Mouse (Mus musculus): ENCODE results near the gene Nckap5. TPM values are rescaled to one million over a fixed set of nuclear protein-coding genes. Genes with fewer than 3 reads are reported as not detected.

Nckap5 gene
- polyA plus RNA-seq, 1 experiment, result not detected

DNA sequence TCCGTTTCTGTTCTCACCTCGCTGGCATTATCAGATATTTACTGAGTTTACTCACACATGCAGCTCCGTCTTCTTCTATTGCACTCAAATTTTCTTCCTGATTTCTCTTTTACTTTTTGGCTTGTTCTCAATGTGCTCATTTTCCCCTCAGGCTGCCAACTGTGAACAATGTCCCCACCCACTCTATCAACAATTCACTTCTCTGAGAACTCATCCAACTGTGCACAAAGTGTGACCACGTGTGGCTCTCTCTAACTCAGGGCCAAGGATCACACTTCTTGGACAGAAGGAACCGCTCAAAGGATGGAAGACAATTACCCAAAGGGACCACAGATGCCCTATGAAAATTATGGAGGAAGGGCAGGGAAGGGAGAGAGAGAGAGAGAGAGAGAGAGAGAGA, 707.5 kb downstream of the Nckap5 start:
- no peak for TF ChIP-seq GATA1 (IDR thresholded peaks at IDR 0.05; ENCODE audit: low read length)

DNA sequence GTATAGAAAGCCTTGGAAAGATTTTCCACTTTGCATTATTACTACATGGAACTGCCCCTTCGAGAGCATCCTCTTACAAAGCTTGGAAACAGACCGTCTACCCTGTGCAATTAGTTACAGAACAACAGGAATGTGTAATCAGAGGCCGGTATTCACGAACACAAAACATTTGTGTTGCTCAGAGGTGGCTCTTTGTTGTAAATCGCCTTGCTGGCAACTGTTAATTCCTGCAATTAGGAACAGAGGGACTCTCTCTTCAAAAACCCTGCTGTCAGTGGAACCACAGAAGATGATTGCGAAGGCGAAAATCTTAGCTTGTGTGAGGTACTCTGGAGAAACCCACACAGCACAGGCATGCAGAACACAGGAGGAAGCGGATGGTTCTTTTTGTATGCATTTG, 710.1 kb downstream of the Nckap5 start:
- no peak for TF ChIP-seq GATA1 (IDR thresholded peaks at IDR 0.05; ENCODE audit: low read length)

DNA sequence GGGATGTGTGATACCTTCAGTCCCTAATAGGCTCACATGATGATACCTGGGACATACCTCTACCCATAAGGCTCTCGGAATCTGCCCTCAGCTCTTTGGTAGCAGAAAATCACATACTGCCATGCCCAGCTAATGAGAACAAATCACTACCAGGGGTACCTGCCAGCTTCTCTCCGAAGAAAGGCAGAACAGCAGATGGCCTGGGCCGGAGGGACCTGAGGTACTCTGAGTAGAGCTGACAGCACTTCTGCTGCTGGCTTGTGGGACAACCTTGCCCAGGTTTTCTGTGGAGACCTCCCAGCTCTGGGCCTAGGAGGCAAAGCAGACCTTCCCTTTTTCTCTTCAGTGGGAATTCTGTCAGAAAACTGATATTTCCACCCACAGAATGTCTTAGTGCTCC, 714.6 kb downstream of the Nckap5 start:
- TF ChIP-seq GATA1 (IDR thresholded peaks at IDR 0.05; ENCODE audit: low read length), result no peak

DNA sequence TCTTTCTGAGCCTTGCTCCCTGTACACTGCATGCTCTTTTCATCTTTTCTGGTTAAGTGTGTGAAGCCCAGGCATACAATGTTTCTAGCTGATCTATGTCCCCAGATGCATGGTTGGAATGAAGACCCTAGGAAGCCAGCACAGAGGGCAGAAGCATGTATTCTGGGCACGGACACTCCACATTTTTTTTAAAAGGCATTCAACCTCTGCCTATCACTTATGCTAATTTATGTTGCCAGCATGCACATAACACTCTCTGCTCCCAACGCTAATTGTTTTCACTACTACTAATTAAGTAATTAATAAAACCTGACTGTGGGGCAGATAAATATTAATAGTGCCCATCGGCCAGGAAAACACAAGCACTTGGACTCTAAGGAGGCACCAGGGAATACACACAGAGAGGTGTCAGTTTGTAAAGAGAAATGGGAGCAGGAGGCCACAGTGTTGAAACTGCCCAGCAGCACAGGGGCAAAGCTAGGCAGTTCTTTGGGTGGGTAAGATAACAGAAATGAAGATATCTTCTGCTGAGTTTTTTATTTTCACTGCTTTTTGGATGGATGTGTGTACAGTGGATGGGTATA, 724.8 kb downstream of the Nckap5 start:
- TF ChIP-seq GATA1 (IDR thresholded peaks at IDR 0.05; ENCODE audit: low read length), result no peak

DNA sequence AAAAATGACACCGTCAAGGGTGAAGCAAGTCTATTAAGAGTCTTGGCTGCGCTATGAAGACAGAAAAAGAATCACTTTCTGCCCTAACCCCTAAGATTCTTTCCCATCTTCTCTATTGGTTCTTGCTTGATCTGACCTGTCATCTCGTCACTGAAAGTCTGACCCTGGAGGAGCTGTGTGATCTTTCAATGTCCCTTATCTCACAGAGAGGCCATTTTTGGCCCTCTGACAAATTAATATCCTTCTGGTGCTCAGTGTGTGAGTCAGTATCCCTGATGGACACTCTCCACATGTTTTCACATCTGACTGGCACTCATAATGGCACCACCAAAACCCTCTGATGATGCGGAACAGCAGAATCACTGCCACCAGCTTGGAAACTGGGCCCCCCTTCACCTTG, 736.3 kb downstream of the Nckap5 start:
- no peak for TF ChIP-seq GATA1 (IDR thresholded peaks at IDR 0.05; ENCODE audit: low read length)

DNA sequence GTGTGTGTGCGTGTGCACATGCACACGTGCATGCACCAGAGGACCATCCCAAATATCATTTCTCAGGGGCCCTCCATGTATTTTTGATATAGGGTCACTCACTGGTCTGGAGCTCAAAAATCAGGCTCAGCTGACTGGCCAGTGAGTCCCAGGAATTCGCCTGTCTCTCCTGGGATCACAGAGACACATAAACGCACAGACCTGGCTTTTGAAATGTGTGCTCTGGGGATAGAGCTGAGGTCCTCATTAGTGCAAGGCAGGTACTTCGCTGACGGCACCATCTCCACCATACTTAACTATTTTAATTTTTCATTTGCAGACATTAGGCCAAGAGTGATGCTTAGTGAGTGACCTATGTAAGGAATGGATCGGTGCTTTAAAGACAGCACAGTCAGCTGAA, 743.4 kb downstream of the Nckap5 start:
- TF ChIP-seq GATA1 (IDR thresholded peaks at IDR 0.05; ENCODE audit: low read length), result no peak

DNA sequence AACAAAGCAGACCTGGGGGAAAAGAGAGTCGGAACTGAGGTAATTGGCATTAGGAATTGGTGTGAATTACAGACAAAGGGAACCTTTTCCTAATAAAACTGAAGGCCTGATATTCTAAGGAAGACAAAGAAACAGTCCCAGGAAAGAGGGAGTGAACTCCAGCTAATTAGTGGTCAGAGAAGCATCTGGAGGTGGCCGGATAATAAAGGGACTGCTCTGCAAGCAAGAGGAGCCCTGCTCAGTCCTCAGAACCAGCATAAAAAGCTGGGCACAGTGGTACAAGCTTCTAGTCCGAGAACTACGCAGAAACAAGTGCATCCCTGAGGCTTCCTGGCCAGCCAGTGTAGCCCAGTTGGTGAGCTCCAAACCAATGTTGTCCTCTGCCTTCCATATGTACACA, 754.3 kb downstream of the Nckap5 start:
- no peak for TF ChIP-seq GATA1 (IDR thresholded peaks at IDR 0.05; ENCODE audit: low read length)

DNA sequence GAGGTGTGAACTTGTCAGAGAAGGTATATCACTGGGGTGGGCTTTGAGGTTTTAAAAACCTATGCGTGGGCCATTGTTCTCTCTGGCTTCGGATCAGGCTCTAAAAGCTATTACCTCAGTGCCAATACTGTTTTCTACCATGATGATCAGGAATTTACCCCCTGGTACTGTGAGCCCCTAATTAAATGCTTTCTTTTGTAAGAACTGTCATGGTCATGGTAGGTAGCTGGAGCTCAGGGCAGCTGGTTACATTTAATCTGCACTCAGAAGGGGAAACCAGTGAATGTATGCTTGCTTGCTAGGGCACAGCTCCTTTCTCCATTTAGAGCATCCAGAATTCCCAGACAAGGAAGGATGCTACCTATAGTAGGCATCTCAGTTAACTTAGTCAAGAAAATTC, 759.7 kb downstream of the Nckap5 start:
- TF ChIP-seq GATA1 (IDR thresholded peaks at IDR 0.05; ENCODE audit: low read length), result no peak

DNA sequence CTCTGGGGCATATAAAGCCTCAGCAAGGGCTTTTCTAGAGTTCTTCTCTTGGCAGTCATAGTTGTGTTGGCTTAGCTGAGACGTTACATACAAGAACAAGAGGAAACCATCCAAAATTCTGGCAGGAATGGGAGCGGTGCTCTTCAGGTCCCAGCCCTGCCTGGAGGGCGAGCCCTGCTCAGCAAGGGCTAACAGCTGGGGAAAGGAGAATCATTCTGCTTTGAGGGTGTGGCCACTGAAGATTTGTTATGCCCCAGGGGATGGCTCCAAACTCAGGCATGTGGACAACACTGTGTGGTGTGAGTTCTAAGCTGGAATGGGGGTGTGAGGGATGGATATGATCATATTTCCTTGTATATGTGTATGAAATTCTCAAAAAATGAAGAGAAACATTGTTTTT, 779.1 kb downstream of the Nckap5 start:
- TF ChIP-seq GATA1 (IDR thresholded peaks at IDR 0.05; ENCODE audit: low read length), result no peak

DNA sequence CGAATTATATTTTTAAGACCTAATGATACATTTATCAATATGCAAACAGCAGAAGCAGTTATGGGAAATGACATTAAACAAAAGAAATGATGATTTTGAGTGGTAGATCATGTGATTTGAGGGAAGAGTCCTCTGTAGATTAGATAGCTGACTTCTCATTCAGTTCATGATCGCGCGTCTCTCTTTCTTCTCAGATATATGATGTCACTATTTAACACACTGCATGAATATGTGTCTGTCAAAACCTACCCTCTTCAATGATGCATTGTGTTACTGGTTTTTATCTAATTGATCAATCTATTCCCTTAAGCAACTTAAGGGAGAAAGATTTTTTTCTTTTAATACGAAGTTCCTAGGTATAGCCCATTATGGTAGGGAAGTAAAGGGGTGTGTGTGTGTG, 787.7 kb downstream of the Nckap5 start:
- no peak for TF ChIP-seq GATA1 (IDR thresholded peaks at IDR 0.05; ENCODE audit: low read length)

DNA sequence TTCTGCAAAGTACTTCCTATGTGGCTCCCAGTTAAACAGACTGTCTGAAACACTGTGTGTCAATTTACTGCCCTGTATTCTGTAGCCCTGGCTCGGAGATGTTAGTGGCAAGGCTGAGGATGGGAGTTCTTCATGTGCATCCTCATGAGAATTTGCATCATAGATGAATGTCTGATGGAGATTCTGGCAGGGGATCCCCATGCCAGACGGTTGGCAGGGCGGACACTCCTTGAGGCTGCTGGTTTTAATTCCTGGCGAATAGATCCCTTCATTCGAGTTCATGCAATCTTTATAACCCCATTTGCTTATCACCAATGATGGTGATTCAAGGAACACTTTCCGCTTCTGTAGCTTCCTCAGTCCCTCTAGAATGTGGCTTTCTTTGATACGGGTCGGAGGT, 803.1 kb downstream of the Nckap5 start:
- no peak for TF ChIP-seq GATA1 (IDR thresholded peaks at IDR 0.05; ENCODE audit: low read length)

DNA sequence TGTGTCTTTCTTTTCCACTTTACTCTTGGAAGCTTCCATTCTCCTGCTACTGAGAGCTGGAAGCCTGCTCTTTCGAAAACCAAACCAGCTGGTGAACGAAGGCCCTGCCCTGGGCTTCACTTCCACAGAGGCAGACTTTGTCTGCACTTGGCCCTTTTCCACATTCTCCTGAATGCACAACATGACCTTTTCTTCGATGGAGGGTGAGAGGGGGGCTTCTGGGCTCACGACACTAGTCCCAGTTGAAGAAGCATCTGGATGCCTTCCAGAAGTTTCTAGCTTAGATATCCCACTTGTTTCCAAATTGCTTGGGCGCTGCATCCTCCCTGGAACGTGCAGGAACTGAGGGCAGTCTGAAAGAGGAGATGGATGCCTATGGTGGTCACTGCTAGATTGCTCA, 806.1 kb downstream of the Nckap5 start:
- no peak for TF ChIP-seq GATA1 (IDR thresholded peaks at IDR 0.05; ENCODE audit: low read length)

DNA sequence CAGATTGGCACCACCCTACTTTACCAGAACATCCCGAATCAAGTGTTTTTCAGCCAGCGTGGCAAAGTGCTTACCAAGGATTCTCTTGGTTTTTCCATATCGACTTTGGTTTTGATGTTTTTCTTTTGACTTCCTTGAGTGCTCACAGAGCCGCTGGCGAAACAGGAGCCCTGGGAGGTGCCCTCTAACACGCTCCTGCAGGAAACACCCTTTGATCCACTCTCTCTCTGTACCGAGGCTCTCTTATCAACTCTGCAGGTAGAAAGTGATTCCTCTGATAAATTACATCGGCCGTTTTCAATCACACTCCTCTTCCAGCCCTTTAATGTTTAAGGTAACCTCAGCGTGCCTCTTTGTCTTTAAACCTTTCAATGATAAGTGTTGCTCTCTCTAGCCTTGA, 807.6 kb downstream of the Nckap5 start:
- TF ChIP-seq GATA1 (IDR thresholded peaks at IDR 0.05; ENCODE audit: low read length), result no peak

DNA sequence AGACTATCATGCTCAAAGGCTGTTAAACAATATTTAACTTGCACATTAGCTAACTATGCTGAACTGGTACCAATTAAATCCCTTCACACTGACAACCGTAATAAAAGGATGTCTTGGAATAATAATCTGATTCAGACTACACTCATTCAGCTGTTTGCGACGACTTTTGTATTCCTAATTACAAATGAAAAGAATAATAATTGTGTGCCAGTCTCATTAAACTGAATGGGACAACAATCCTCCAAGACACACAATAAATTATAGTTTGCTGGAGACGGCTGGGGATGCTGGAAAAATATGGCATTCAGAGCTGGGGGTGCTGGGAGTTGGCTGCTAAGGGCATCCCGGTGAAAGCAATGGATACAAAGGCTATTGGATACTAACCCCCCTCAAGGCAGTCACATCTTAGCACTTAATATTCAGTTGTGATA, 818.9 kb downstream of the Nckap5 start:
- TF ChIP-seq GATA1 (IDR thresholded peaks at IDR 0.05; ENCODE audit: low read length), result no peak

DNA sequence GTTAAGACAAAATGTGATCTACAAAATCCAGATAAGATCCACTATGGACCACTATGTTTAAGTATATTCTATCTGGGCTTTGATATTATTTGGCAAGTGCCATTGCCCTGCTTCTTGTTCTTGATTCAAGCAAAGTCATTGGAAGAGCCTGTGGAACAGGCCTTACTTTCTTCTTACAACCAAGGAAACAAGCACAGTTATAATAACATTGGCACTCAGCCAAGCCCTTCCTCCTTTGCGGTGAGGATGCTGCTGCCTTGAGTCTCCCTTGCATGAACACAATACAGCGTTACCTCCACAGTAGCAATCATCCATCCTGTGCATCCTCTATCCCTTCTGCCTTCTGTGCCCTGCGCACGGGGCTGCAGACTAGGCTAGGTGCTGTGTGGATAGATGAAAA, 823.0 kb downstream of the Nckap5 start:
- TF ChIP-seq GATA1 (IDR thresholded peaks at IDR 0.05; ENCODE audit: low read length), result no peak

DNA sequence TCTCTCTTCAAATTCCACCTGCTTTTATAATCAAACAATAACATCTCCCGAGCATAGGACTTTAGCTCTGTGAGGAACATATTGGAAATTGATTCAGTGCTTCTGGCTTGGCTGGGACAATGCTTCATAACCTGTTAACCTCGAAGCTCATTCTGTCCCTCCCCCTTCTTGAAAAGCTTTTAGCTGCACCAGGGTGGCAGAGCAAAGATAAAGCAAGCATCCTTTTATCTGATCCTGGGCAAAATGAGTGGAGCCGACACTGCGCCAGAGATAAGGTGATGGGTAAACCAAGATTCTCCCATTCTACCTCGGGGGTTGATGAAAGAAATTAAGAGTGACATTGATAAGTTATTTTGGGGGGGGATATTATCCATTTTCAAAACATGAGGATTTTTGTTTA, 824.9 kb downstream of the Nckap5 start:
- TF ChIP-seq GATA1 (IDR thresholded peaks at IDR 0.05; ENCODE audit: low read length), result no peak

DNA sequence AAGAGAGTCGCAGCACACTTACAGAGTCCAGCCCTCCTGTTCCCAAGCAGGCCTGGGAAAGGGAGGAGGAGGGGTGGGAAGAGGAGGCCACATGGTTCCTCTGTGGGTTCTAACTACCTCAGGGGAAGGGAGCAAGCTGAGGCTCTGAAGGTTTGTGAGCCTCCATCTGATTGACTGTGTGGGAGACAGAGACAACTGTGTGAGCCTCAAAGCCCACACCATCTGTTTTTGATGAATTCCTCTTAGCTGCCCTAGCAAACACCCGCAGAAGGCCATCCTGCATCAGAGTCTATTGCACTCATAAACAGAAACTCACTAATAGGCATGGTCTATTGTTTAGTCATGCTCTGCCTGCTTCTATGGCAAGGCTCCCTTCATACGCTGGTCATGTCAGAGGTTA, 834.1 kb downstream of the Nckap5 start:
- no peak for TF ChIP-seq GATA1 (IDR thresholded peaks at IDR 0.05; ENCODE audit: low read length)

DNA sequence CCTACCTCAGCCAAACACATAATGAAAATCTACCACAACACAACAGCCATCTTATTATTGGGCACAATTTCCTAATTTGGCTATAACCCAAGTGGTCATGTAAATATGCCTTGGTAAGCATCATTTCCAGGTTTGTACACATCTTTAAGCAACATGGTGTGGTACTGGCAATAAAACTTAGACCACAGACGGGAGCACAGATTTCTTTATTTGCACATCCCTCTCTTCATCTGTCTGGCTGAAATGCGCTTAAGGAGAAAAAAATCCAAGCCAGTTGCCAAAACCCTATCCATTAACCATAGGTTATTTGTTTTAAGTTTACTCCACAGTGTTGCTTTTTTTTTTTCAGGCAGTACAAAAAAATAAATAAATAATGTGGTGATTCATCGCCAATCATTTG, 842.8 kb downstream of the Nckap5 start:
- no peak for TF ChIP-seq GATA1 (IDR thresholded peaks at IDR 0.05; ENCODE audit: low read length)

All from G1E-ER4 (cell line).